Mouse (Mus musculus) G1E (cell line): ENCODE data around the gene Brca2.

ENCODE experiments used
- CTCF ChIP-seq: IDR thresholded peaks from 2 replicates; pipeline ENCODE4 v1.5.1; 2012; ENCODE audit warnings: low read depth, low read length, inconsistent platforms, mixed read lengths
- GATA1 ChIP-seq: IDR thresholded peaks from 2 replicates; pipeline ENCODE4 v1.6.1; 2012; ENCODE audit warnings: borderline replicate concordance, low read length, inconsistent platforms, mixed read lengths

DNA sequence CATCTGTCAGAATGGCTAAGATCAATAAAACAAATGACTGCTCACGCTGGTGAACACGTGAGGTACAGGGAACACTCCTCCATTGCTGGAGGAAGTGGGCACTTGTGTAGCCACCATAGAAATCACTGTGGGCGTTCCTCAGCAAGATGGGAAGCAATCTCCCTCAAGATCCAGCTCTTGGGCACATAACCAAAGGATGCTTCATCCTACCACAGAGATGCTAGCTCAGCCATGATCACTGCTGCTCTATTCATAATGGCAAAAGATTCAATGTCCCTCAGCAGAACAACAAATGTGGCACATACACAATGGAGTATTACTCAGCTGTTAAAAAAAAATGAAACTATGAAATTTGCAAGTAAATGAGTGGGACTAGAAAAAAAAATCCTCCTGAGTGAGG, 94.3 kb downstream of the Brca2 start:
- TF ChIP-seq CTCF (no peak), GATA1 (no peak)
